Comparison of ENCODE assay signal across 12 mouse cellular contexts in genomic region chr2:33789279-33789678, GRCm38 (mm10).
DNase-seq lines count a peak whose midpoint lies in the region; ATAC-seq and TF ChIP-seq lines count a peak whose summit lies in the region.
"Had no signal": no experiment of that assay in that cellular context is flagged by ENCODE, and none has a peak within 500 bp of the region (broad histone marks: within the 10 kb centered on the region; RNA-seq: fewer than 3 reads in every experiment).

No protein-coding gene starts in this region.

- peak; percentile 41 for DNase-seq in forebrain, embryonic 10.5 days (ENCODE audit: extremely low spot score, low spot score)
- DNase-seq in midbrain, embryonic 10.5 days (ENCODE audit: low spot score): no peak
- DNase-seq in retina, embryonic 14.5 days (ENCODE audit: low spot score): peak; percentile 42
- DNase-seq in kidney, postnatal 4 days: no peak
- no peak for DNase-seq in urinary bladder, postnatal 10 days (ENCODE audit: low spot score)
- DNase-seq in thymus, adult 2 months: no peak
- DNase-seq: cerebellum, postnatal 25 days; kidney, postnatal 10 days; lung, adult 18-20 months had no signal

- H3K27me3 ChIP-seq in forebrain, embryonic 10.5 days (ENCODE audit: poor library complexity, severe bottlenecking): peaks cover 45% of the 10 kb centered on the region
- no peaks in the 10 kb centered on the region for H3K27me3 ChIP-seq in hindbrain, embryonic 12.5 days
- H3K27me3 ChIP-seq in midbrain, embryonic 10.5 days (ENCODE audit: low read depth, poor library complexity, severe bottlenecking): no peaks in the 10 kb centered on the region
- H3K27me3 ChIP-seq in thymus, adult 2 months (ENCODE audit: control insufficient read depth, insufficient read depth, low read length): no peaks in the 10 kb centered on the region
- H3K27me3 ChIP-seq: embryonic facial prominence, embryonic 15.5 days; heart, embryonic 13.5 days had no signal

- peak overlapping the region; percentile 75 for H3K27ac ChIP-seq in forebrain, embryonic 10.5 days
- H3K27ac ChIP-seq in hindbrain, embryonic 12.5 days: peak overlapping the region; percentile 89
- H3K27ac ChIP-seq in midbrain, embryonic 10.5 days (replicated peaks): peak overlapping the region; percentile 78
- H3K27ac ChIP-seq in thymus, adult 2 months (ENCODE audit: control insufficient read depth, insufficient read depth, low read length): no peak overlapping the region
- H3K27ac ChIP-seq: embryonic facial prominence, embryonic 15.5 days; heart, embryonic 13.5 days had no signal

- H3K4me1 ChIP-seq in forebrain, embryonic 10.5 days: peaks cover 84% of the 10 kb centered on the region
- peaks cover 59% of the 10 kb centered on the region for H3K4me1 ChIP-seq in hindbrain, embryonic 12.5 days
- peaks cover 58% of the 10 kb centered on the region for H3K4me1 ChIP-seq in midbrain, embryonic 10.5 days
- H3K4me1 ChIP-seq in thymus, adult 2 months (replicated peaks; ENCODE audit: control insufficient read depth, insufficient read depth, low read length): no peaks in the 10 kb centered on the region

- 0 out of 2 replicates have a peak overlapping the region, but pooled peaks have one; percentile 1 for H3K4me2 ChIP-seq in hindbrain, embryonic 12.5 days (replicated peaks)
- H3K4me2 ChIP-seq: embryonic facial prominence, embryonic 15.5 days; heart, embryonic 13.5 days had no signal

- WGBS in forebrain, embryonic 10.5 days: 11% methylated on average over 6 of the region's 6 CpGs
- WGBS in hindbrain, embryonic 12.5 days: 18% methylated on average over 6 of the region's 6 CpGs
- WGBS in midbrain, embryonic 10.5 days: 15% methylated on average over 6 of the region's 6 CpGs
- 97% methylated on average over 6 of the region's 6 CpGs for WGBS in thymus, adult 2 months

- TF ChIP-seq CTCF in thymus, adult 2 months (IDR thresholded peaks at IDR 0.05; ENCODE audit: borderline replicate concordance, control insufficient read depth, extremely low read depth, insufficient read depth, low read length, poor library complexity): no peak

- TF ChIP-seq POLR2A in thymus, adult 2 months (IDR thresholded peaks at IDR 0.05; ENCODE audit: control insufficient read depth, extremely low read depth, insufficient read depth, low read length, poor library complexity): no peak

- peak; percentile 75 for ATAC-seq in hindbrain, embryonic 12.5 days (ENCODE audit: low FRiP score)

- peaks cover 8% of the 10 kb centered on the region; the same call in 1 of the 2 replicates for H3K36me3 ChIP-seq in forebrain, embryonic 10.5 days (replicated peaks)
- H3K36me3 ChIP-seq in hindbrain, embryonic 12.5 days: peaks cover 14% of the 10 kb centered on the region; the same call in 1 of the 2 replicates
- peaks cover 17% of the 10 kb centered on the region for H3K36me3 ChIP-seq in midbrain, embryonic 10.5 days
- no peaks in the 10 kb centered on the region; the same call in 1 of the 2 replicates for H3K36me3 ChIP-seq in thymus, adult 2 months (ENCODE audit: control insufficient read depth, insufficient read depth, low read length)

- peak overlapping the region; percentile 5; the same call in 1 of the 2 replicates for H3K4me3 ChIP-seq in forebrain, embryonic 10.5 days
- H3K4me3 ChIP-seq in hindbrain, embryonic 12.5 days: no peak overlapping the region
- H3K4me3 ChIP-seq in midbrain, embryonic 10.5 days: no peak overlapping the region; the same call in 1 of the 2 replicates
- H3K4me3 ChIP-seq in thymus, adult 2 months (ENCODE audit: control insufficient read depth, insufficient read depth, low read length): no peak overlapping the region
- H3K4me3 ChIP-seq: embryonic facial prominence, embryonic 15.5 days; heart, embryonic 13.5 days had no signal

- H3K9me3 ChIP-seq in forebrain, embryonic 10.5 days: no peaks in the 10 kb centered on the region
- no peaks in the 10 kb centered on the region for H3K9me3 ChIP-seq in hindbrain, embryonic 12.5 days (replicated peaks)
- no peaks in the 10 kb centered on the region for H3K9me3 ChIP-seq in midbrain, embryonic 10.5 days (replicated peaks)
- H3K9me3 ChIP-seq: embryonic facial prominence, embryonic 15.5 days; heart, embryonic 13.5 days had no signal

- no peak overlapping the region for H3K9ac ChIP-seq in hindbrain, embryonic 12.5 days
- H3K9ac ChIP-seq: embryonic facial prominence, embryonic 15.5 days; heart, embryonic 13.5 days had no signal

Comparison
In these comparisons a context has a peak if more than half of its experiments do, and no peak if none do; other contexts are left out.
1. DNase-seq: peak in forebrain, embryonic 10.5 days (single experiment) and retina, embryonic 14.5 days (single experiment); none in midbrain, embryonic 10.5 days (single experiment), kidney, postnatal 4 days (0 of 2), urinary bladder, postnatal 10 days (single experiment) and thymus, adult 2 months (single experiment).